Mouse (Mus musculus): ENCODE measurements around the gene Fgfr2. TPM values are rescaled to one million over a fixed set of nuclear protein-coding genes. Genes with fewer than 3 reads are reported as not detected.

Fgfr2 gene
- polyA plus RNA-seq, 1 experiment from 2014 or later: 39.4 TPM

GRCm38 (mm10) chr7:132559138-132559766 is 563.9 kb downstream of the Fgfr2 start:
- Histone ChIP-seq H3K27me3 (no peaks in the 10 kb centered on the region), H3K27ac (no peak overlapping the region), H3K36me3 (peaks cover 64% of the 10 kb centered on the region), H3K4me1 (replicated peaks) (no peaks in the 10 kb centered on the region), H3K4me2 (replicated peaks) (no peak overlapping the region), H3K9ac (replicated peaks) (no peak overlapping the region), H3K9me3 (no peaks in the 10 kb centered on the region), H3K4me3 (replicated peaks) (no peak overlapping the region)
- 77% methylated on average over 3 of the region's 3 CpGs for WGBS
- no peak for ATAC-seq

DNA sequence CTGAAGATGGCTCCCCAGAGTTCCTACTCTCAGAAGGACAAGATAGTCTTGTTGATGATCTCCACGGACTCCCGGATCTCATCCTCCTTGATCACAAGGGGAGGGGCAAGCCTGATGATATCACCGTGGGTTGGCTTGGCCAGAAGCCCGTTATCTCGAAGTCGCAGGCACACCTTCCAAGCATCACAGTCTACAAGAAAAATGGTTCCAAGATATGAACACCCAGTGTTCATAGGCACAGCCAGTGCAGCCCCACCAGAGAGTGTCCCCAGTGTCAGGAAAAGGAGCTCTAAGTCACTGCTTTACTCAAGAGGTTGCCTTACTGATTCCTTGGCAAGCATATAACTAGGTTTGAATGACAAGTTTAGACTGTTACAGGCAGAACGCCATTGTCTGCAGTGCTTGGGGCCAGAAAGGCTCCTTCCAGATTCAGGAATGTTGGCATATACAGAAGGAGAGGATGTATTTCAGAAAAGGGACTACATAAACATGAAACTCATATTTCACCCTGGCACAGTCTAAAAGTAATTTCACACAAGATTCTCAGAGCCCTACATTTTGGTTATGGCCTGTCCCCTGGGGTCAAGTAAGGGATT is 564.9 kb downstream of the Fgfr2 start:
- Histone ChIP-seq H3K4me2 (replicated peaks) (no peak overlapping the region), H3K9ac (replicated peaks) (no peak overlapping the region), H3K27ac (no peak overlapping the region), H3K9me3 (no peaks in the 10 kb centered on the region), H3K4me1 (replicated peaks) (no peaks in the 10 kb centered on the region), H3K27me3 (no peaks in the 10 kb centered on the region), H3K4me3 (replicated peaks) (no peak overlapping the region), H3K36me3 (peaks cover 54% of the 10 kb centered on the region)
- ATAC-seq: no peak
- WGBS: 92% methylated on average over 7 of the region's 7 CpGs

DNA sequence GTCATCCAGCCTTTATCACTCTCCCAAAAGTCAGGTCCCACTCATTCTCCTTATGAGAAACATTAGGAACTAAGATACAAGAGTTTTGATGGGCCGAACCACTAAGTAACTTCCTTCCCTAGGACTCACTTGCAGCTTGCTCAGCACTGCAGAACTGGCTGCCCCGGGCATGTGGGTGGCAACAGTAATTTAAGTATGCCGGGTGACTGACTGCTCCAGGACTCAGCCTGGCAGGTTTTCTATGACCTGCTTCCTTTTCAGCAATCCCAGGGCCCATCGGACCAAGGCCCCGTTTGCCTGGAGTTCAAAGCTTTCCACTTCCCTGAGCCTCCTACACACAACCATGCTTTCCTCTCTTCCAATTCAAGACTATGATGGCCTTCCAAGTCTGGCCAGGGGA is 566.6 kb downstream of the Fgfr2 start:
- WGBS: 90% methylated on average over 5 of the region's 5 CpGs

DNA sequence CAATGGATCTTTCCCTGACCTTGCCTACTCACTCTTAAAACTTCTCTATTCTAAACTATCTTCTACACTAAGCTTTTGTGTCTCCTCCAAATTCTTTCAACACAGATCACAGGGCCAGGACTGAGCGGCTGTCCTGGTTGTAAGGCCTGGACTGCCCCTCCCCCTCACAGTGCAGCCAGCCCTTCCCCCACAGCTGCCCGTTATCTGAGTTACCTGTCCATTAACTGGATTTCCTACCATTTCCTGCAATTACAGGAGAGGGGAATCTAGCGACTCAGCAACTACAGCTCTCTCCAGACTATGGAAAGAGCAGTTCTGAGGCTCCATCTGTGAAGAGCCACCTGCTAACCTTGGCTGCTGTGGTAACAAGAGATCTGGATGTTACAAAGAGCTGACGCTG is 567.2 kb downstream of the Fgfr2 start:
- 0 out of 2 replicates have a peak, but pooled peaks cover 4% of the 10 kb centered on the region for H3K27me3 ChIP-seq
- H3K9ac ChIP-seq (replicated peaks): no peak overlapping the region
- WGBS: 53% methylated on average over 4 of the region's 4 CpGs
- peaks cover 32% of the 10 kb centered on the region for H3K36me3 ChIP-seq
- no peak overlapping the region for H3K27ac ChIP-seq
- H3K4me1 ChIP-seq (replicated peaks): peaks cover 3% of the 10 kb centered on the region; the same call in 1 of the 2 replicates
- H3K4me3 ChIP-seq (replicated peaks): no peak overlapping the region
- no peak overlapping the region for H3K4me2 ChIP-seq (replicated peaks)
- no peaks in the 10 kb centered on the region for H3K9me3 ChIP-seq
- no peak for ATAC-seq

More for the DNA sequence above, 566.6 kb downstream of the Fgfr2 start:
- no peak overlapping the region for H3K4me2 ChIP-seq (replicated peaks)
- H3K36me3 ChIP-seq: peaks cover 37% of the 10 kb centered on the region
- no peaks in the 10 kb centered on the region for H3K4me1 ChIP-seq (replicated peaks)
- H3K27ac ChIP-seq: no peak overlapping the region
- no peak overlapping the region for H3K4me3 ChIP-seq (replicated peaks)
- no peak for ATAC-seq
- no peaks in the 10 kb centered on the region for H3K9me3 ChIP-seq
- no peak overlapping the region for H3K9ac ChIP-seq (replicated peaks)
- H3K27me3 ChIP-seq: 0 out of 2 replicates have a peak, but pooled peaks cover 4% of the 10 kb centered on the region

DNA sequence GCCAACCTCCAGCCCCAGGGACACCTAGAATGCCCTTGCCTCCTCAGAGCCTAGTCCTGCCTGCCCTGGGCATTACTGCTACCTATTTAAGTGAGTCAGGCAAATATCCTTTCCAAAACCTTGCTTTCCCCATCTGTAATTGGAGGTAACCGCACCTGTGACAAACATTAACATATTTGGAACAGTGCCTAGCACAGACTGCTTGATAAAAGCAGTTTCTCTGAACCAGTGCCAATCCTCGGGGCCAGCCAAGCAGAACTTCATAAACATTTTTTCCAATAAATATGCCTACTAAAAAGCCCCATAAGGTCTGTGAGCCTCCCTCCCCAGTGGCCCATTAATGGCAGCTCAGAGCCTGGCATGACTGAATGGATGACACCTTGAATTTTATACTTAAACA is 569.1 kb downstream of the Fgfr2 start:
- no peak overlapping the region for H3K27ac ChIP-seq
- 81% methylated on average over 2 of the region's 2 CpGs for WGBS
- 0 out of 2 replicates have a peak, but pooled peaks cover 4% of the 10 kb centered on the region for H3K27me3 ChIP-seq

DNA sequence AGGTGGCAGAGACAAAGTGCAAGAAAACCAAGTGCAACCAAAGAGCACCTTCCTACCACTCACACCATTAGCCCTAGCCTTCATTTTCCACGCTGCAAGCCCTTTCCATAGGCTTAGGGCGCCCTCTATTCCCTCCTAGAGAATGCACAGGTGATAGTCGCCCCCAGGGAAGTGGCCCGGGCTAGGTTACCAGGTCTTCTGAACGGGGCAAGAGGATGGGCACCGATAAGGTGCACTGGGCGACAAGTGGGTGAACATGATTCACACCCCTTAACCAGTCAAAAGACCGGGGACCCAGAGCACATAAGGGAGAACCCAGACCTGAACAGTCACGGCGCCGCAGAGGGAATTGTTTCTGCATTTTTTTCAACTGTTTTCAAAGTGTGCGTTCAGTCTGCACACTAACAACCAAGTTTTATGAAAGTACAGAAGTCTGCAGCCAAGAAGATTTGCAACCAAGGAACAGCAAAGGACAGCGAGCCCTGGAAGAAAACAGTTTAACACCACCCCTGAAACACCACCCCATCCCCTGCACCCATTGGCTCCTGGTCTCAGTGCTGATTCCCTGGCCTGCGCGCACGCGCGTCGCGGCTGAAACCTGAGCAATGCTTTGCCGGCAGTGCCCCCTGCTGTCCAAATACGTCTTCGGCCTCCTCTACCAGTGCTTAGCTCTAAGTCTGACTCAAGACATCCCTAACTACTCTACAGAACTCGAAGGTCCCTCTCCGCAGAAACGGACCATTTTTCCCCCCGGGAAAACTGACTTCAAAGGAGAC is 571.6 kb downstream of the Fgfr2 start:
- Histone ChIP-seq H3K9me3 (no peaks in the 10 kb centered on the region), H3K4me3 (replicated peaks) (peak overlapping the region; percentile 44), H3K27me3 (0 out of 2 replicates have a peak, but pooled peaks cover 4% of the 10 kb centered on the region), H3K4me2 (replicated peaks) (peak overlapping the region; percentile 64), H3K9ac (replicated peaks) (peak overlapping the region; percentile 56), H3K4me1 (replicated peaks) (peaks cover 3% of the 10 kb centered on the region; the same call in 1 of the 2 replicates), H3K27ac (no peak overlapping the region), H3K36me3 (no peaks in the 10 kb centered on the region)
- 2% methylated on average over 27 of the region's 27 CpGs for WGBS
- peak; percentile 96 for ATAC-seq

More for the DNA sequence above, 569.1 kb downstream of the Fgfr2 start:
- Histone ChIP-seq H3K4me3 (replicated peaks) (no peak overlapping the region), H3K9ac (replicated peaks) (no peak overlapping the region), H3K36me3 (peaks cover 19% of the 10 kb centered on the region), H3K4me1 (replicated peaks) (peaks cover 3% of the 10 kb centered on the region; the same call in 1 of the 2 replicates), H3K9me3 (no peaks in the 10 kb centered on the region), H3K4me2 (replicated peaks) (no peak overlapping the region)
- ATAC-seq: no peak

- 79% methylated on average over 3 of the region's 3 CpGs for WGBS
- no peak overlapping the region for H3K27ac ChIP-seq
- H3K36me3 ChIP-seq: no peaks in the 10 kb centered on the region
- ATAC-seq: no peak
- H3K9me3 ChIP-seq: no peaks in the 10 kb centered on the region
- H3K4me3 ChIP-seq (replicated peaks): no peak overlapping the region
- H3K4me2 ChIP-seq (replicated peaks): no peak overlapping the region
- H3K4me1 ChIP-seq (replicated peaks): peaks cover 3% of the 10 kb centered on the region; the same call in 1 of the 2 replicates
- no peaks in the 10 kb centered on the region for H3K27me3 ChIP-seq
- no peak overlapping the region for H3K9ac ChIP-seq (replicated peaks)
These were observed 576.0 kb downstream of the Fgfr2 start for GRCm38 (mm10) chr7:132547126-132547525.

GRCm38 (mm10) chr7:132542427-132542826 is 580.7 kb downstream of the Fgfr2 start:
- ATAC-seq: no peak
- WGBS: 88% methylated on average over 4 of the region's 4 CpGs
- Histone ChIP-seq H3K9me3 (no peaks in the 10 kb centered on the region), H3K4me3 (replicated peaks) (no peak overlapping the region), H3K4me2 (replicated peaks) (no peak overlapping the region), H3K36me3 (no peaks in the 10 kb centered on the region), H3K9ac (replicated peaks) (no peak overlapping the region), H3K4me1 (replicated peaks) (no peaks in the 10 kb centered on the region), H3K27me3 (no peaks in the 10 kb centered on the region), H3K27ac (no peak overlapping the region)

DNA sequence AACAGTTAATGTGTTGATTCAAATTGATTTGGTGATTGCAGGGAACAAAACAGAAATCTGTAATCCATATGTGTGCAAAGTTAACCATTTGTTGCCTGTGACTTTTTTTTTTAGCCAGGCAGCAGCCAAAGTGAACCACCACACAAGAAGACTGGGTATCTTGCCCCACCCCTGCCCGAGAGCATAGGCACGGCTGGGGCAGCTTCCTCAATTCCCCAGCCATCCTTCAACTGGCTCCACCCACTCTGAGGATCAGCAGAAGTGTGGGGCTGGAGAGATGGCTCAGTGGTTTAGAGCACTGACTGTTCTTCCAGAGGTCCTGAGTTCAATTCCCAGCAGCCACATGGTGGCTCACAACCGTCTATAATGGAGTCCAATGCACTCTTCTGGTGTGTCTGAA is 581.6 kb downstream of the Fgfr2 start:
- WGBS: 70% methylated on average over 3 of the region's 3 CpGs
- H3K9me3 ChIP-seq: no peaks in the 10 kb centered on the region
- H3K36me3 ChIP-seq: no peaks in the 10 kb centered on the region
- no peaks in the 10 kb centered on the region for H3K4me1 ChIP-seq (replicated peaks)
- no peaks in the 10 kb centered on the region for H3K27me3 ChIP-seq
- H3K4me3 ChIP-seq (replicated peaks): no peak overlapping the region
- no peak overlapping the region for H3K9ac ChIP-seq (replicated peaks)
- no peak overlapping the region for H3K27ac ChIP-seq
- no peak overlapping the region for H3K4me2 ChIP-seq (replicated peaks)
- no peak for ATAC-seq

DNA sequence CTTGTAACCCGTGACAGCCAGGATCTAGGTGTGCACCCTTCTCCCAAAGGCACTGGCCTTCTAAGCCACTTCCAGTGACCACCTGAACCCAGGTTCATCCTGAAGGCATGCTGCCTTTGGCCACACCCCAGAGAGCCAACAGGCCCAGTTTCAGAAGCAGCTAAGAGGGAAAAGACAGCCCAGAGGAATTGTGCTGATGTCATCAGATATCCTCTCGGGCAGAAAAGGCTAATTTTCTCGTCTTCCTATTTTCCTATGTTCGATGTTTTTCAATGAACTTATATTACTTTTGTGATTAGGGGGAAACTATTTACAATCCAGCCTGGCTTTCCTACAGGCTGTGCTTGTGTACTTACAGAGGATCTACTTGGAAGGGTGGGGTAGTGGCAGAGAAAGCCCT is 582.6 kb downstream of the Fgfr2 start:
- H3K4me1 ChIP-seq (replicated peaks): no peaks in the 10 kb centered on the region
- H3K36me3 ChIP-seq: no peaks in the 10 kb centered on the region
- no peak overlapping the region for H3K27ac ChIP-seq
- H3K4me3 ChIP-seq (replicated peaks): no peak overlapping the region
- H3K4me2 ChIP-seq (replicated peaks): no peak overlapping the region
- H3K9ac ChIP-seq (replicated peaks): no peak overlapping the region
- no peaks in the 10 kb centered on the region for H3K27me3 ChIP-seq
- ATAC-seq: no peak
- no peaks in the 10 kb centered on the region for H3K9me3 ChIP-seq
- 84% methylated on average over 4 of the region's 4 CpGs for WGBS

GRCm38 (mm10) chr7:132529206-132529605 is 593.9 kb downstream of the Fgfr2 start:
- Histone ChIP-seq H3K4me1 (replicated peaks) (no peaks in the 10 kb centered on the region), H3K4me3 (replicated peaks) (no peak overlapping the region), H3K4me2 (replicated peaks) (no peak overlapping the region), H3K9ac (replicated peaks) (no peak overlapping the region), H3K36me3 (no peaks in the 10 kb centered on the region), H3K27ac (no peak overlapping the region), H3K27me3 (no peaks in the 10 kb centered on the region), H3K9me3 (no peaks in the 10 kb centered on the region)
- ATAC-seq: no peak
- 77% methylated on average over 3 of the region's 3 CpGs for WGBS

DNA sequence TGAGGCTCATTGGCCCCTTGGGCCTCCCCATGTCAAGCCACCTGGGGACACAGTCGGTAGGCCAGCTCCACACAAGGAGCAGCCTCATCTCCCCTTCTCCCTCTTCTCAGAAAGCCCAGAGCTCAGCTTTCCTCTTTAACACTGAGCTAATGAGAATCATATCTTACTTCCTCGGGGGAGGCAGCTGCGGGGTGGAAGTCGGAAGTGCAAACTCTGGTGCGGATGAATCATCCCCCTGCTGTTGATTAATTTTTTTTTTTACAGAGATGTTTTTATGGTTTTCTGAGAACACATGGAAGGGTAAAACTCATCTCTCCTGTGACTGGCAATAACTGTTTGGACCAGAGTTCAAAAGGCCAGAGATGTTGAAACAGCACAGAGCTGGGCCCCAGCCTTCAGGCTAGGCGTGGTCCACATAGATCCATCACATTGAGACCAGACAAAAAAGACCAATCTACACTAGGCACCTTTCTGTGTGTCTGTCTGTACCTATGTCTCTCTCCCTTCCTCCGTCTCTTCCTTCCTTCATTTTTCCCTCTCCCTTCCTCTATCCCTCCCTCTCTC is 609.6 kb downstream of the Fgfr2 start:
- H3K27me3 ChIP-seq: no peaks in the 10 kb centered on the region
- no peak overlapping the region for H3K4me3 ChIP-seq (replicated peaks)
- no peak overlapping the region for H3K9ac ChIP-seq (replicated peaks)
- H3K27ac ChIP-seq: no peak overlapping the region
- no peak overlapping the region for H3K4me2 ChIP-seq (replicated peaks)
- no peaks in the 10 kb centered on the region for H3K4me1 ChIP-seq (replicated peaks)
- no peaks in the 10 kb centered on the region for H3K9me3 ChIP-seq
- WGBS: 92% methylated on average over 7 of the region's 7 CpGs
- H3K36me3 ChIP-seq: no peaks in the 10 kb centered on the region
- ATAC-seq: no peak

Measured in midbrain, embryonic 13.5 days (tissue).